Mouse (Mus musculus) hindbrain, embryonic 11.5 days (tissue): ENCODE results near the gene Hoga1. TPM values are rescaled to one million over a fixed set of nuclear protein-coding genes. Genes with fewer than 3 reads are reported as not detected.

Experiments
- ATAC-seq: fragments of 200-750 bp; cut with Nextera tagmentation; 2 replicates; pipeline ENCODE4 v1.8.0; 2017; ENCODE audit warnings: mild to moderate bottlenecking, moderate TSS enrichment, moderate library complexity; ENCODE audit not compliant: low FRiP score
- DNase-seq: peaks from one replicate; pipeline ENCODE4 v3.0.0-alpha.2; 2015; ENCODE audit warnings: low spot score
- H3K27ac ChIP-seq: fragments of 300-500 bp; sonication (generic); 2 replicates; pipeline ENCODE4 v1.5.1; 2014; ENCODE audit warnings: mild to moderate bottlenecking, low read depth, low read length
- H3K27me3 ChIP-seq: fragments of 300-500 bp; sonication (generic); 2 replicates; pipeline ENCODE4 v1.6.1; 2014; ENCODE audit warnings: mild to moderate bottlenecking, low read length, moderate library complexity, mixed read lengths; ENCODE audit not compliant: control insufficient read depth, insufficient read depth
- H3K36me3 ChIP-seq: fragments of 300-500 bp; sonication (generic); 2 replicates; pipeline ENCODE4 v1.6.1; 2014; ENCODE audit warnings: mild to moderate bottlenecking, low read length, moderate library complexity, mixed read lengths; ENCODE audit not compliant: control insufficient read depth, insufficient read depth
- H3K4me1 ChIP-seq: fragments of 300-500 bp; sonication (generic); replicated peaks from 2 replicates; pipeline ENCODE4 v1.6.1; 2014; ENCODE audit warnings: low read length, mixed read lengths; ENCODE audit not compliant: control insufficient read depth, insufficient read depth
- H3K4me2 ChIP-seq: fragments of 300-500 bp; sonication (generic); replicated peaks from 2 replicates; pipeline ENCODE4 v1.6.1; 2014; ENCODE audit warnings: mild to moderate bottlenecking, low read depth, low read length
- H3K4me3 ChIP-seq: fragments of 300-500 bp; sonication (generic); 2 replicates; pipeline ENCODE4 v1.5.1; 2014; ENCODE audit warnings: low read depth, low read length
- H3K9ac ChIP-seq: fragments of 300-500 bp; sonication (generic); 2 replicates; pipeline ENCODE4 v1.6.1; 2014; ENCODE audit warnings: low read depth, low read length
- H3K9me3 ChIP-seq: fragments of 300-500 bp; sonication (generic); 2 replicates; pipeline ENCODE4 v1.6.1; 2016; ENCODE audit warnings: low read length; ENCODE audit not compliant: control insufficient read depth
- WGBS: fragments of 180-500 bp; shearing (Covaris S2); extraction: QIAGEN DNeasy Blood & Tissue Kit; methylation state at CpG from one replicate; pipeline ENCODE4 v1.1.7; 2014; 5-methylcytosine and 5-hydroxymethylcytosine counted together
- polyA plus RNA-seq: library from polyadenylated mRNA; unstranded; fragments of >200 nt; fragmentation: Nextera tagmentation; extraction: Ambion mirVana; gene quantifications from 2 replicates; pipeline ENCODE4 v1.2.1, GENCODE M21; 2014

Gene Hoga1
- polyA plus RNA-seq, 1 experiment from 2014 or later, result 1.1 TPM

DNA sequence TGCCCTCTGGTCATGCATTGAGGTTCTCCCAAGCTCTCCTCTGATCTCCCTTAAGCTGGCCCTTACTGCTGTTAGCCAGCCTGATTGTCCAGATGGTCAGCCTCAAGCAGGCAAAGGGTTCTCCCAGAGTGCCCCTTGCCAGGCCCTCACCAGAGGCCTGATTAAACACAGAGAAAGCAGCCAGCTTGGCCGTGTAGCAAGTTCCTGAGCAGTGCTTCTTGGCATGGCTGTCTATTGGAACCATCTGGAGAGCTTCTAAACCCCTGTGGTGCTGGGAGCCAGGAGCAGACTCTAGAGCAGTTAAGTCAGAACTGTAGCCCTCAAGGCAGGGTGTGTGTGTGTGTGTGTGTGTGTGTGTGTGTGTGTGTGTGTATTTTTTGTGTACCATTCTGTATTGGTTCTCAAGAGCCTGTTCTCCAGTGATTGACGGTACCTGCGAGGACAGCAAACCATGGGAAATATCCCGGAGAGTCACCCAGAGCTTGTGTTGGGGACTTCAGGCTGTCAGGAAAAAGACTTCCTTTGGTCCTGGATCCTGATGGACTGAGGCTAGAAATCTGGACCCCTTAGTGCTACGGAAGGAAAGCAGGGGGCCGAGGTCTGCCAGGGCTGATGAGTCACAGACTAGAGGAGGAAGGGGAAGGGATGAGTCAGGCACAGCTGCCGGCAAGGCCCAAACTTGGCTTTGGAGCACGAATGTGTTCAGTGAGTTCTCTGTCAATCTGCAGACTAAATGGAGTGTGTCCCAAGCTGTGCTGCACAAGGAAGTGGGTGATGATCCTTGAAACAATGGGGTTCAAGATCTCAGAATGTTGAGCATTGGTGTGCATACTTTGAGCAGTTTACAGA is 27.8 kb upstream of the Hoga1 start:
- H3K27ac ChIP-seq, result peak overlapping the region; percentile 11; the same call in 1 of the 2 replicates
- no peaks in the 10 kb centered on the region for H3K4me1 ChIP-seq
- 72% methylated on average over 8 of the region's 8 CpGs for WGBS

DNA sequence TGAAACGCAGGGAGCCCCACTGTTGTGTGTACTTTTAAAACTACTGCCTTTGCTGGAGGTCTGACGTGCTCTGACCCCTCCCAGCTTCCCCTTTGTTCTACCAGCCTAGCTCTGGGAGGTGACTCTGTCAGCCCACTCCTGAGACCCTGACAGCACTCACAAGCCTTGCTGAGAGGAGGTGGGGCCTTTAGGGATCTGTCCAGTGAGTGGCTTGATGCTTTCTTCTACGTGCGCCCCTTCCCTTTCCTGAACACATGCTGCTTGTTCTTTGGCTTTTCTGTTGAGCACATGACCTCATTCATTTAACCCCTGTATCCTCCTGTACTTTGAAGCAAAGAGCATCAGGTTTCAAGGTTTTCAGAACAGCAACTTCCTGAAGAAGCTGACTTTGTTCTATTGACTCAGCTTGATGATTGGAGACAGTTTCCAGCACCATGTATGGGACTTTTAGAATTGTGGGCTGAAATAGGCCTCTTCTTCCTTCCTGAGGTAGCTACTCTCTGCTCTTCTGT is 26.3 kb upstream of the Hoga1 start:
- Histone ChIP-seq H3K4me2 (no peak overlapping the region), H3K9me3 (no peaks in the 10 kb centered on the region), H3K4me3 (no peak overlapping the region), H3K36me3 (no peaks in the 10 kb centered on the region), H3K27ac (no peak overlapping the region), H3K27me3 (no peaks in the 10 kb centered on the region), H3K4me1 (no peaks in the 10 kb centered on the region), H3K9ac (no peak overlapping the region)
- DNase-seq, result no peak
- WGBS, result 35% methylated on average over 4 of the region's 4 CpGs
- no peak for ATAC-seq

More for the DNA sequence above, 27.8 kb upstream of the Hoga1 start:
- Histone ChIP-seq H3K36me3 (no peaks in the 10 kb centered on the region), H3K4me2 (no peak overlapping the region), H3K27me3 (no peaks in the 10 kb centered on the region), H3K9ac (no peak overlapping the region), H3K9me3 (no peaks in the 10 kb centered on the region), H3K4me3 (no peak overlapping the region)
- no peak for DNase-seq
- ATAC-seq, result no peak

DNA sequence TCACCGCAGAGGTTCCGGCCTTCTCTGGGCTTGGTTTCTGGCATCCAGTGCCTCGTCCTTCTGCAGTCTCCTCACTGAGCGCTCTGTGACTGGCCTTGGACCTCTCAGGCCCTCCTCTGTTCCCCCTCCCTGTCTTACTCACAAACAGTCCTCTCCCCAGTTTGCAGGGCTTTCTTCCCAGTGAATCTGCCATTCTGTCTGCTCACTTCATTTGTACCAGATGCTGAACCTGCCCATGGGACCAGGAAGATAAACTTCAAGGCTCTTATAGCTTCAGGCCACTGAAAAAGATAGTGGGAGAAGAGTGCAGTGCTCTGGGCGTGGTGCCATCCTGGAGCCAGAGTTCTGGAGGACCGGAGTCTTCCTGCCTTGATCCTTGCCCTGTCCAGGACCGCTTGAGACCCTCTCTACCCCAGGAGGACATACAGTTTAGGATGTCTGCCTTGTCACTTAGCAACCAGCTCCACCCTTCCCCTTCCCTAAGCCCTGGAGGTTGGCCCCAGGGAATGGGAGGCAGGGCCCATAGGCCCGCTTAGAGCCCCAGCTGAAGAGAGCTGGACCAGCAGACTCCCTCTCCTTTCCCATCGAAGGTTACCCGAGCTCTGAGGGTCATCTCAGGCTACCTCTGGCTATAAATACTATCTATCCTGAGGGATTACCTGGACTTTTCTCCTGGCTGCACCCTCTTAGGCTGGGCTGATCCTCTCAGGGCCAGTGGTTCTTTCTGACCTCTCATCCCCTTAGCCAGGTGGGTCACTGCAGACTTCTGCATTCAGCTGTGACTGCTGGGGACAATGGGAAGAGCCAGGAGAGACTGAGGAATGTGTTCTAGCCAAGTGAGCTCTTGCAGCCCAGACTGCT is 23.5 kb upstream of the Hoga1 start:
- DNase-seq, result no peak
- H3K4me1 ChIP-seq, result no peaks in the 10 kb centered on the region
- no peaks in the 10 kb centered on the region for H3K36me3 ChIP-seq
- no peaks in the 10 kb centered on the region for H3K27me3 ChIP-seq
- H3K4me2 ChIP-seq, result no peak overlapping the region
- 62% methylated on average over 10 of the region's 10 CpGs for WGBS
- ATAC-seq, result no peak
- no peak overlapping the region for H3K4me3 ChIP-seq
- no peaks in the 10 kb centered on the region for H3K9me3 ChIP-seq
- no peak overlapping the region for H3K9ac ChIP-seq
- H3K27ac ChIP-seq, result no peak overlapping the region

DNA sequence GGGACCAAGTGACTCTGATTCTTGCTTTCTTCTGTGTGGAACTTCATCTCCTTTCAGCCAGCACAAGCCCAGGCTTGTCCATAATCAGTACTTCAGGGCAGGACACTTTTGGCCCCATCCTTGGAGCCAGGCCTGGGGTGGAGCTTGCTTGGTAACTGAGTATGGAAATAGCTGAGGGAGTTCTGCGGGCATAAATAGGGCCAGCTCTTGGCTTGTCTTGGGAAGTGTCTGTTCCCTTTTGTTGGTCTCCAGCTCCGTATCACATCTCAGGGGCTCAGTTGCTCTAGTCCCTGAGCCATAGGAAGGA is 22.9 kb upstream of the Hoga1 start:
- no peaks in the 10 kb centered on the region for H3K9me3 ChIP-seq
- no peaks in the 10 kb centered on the region for H3K4me1 ChIP-seq
- no peaks in the 10 kb centered on the region for H3K36me3 ChIP-seq
- H3K9ac ChIP-seq, result no peak overlapping the region
- no peak for DNase-seq
- H3K27ac ChIP-seq, result no peak overlapping the region
- ATAC-seq, result no peak
- no peak overlapping the region for H3K4me2 ChIP-seq
- WGBS, result 91% methylated on average over 2 of the region's 2 CpGs
- no peak overlapping the region for H3K4me3 ChIP-seq
- no peaks in the 10 kb centered on the region for H3K27me3 ChIP-seq

DNA sequence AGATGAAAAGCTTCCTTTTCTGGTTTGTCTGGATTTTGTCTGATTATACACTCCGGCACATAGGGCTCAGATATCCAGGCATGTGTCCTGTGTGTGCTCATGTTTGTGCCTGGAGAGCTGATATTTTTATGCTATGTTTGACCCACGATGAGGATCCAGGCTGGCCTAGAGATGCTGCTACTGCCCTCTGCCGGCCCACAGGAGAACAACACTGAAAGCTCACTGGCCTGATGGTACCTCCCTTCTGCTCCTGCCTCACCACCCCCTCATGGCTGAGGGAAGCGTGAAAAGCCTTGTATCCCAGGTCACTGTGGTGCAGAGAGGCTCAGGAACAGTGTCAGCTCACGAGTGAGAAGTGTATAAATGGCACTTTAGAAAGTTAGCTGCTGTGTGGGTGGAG is 19.3 kb upstream of the Hoga1 start:
- no peaks in the 10 kb centered on the region for H3K4me1 ChIP-seq
- ATAC-seq, result no peak; the same call in 1 of the 2 replicates
- DNase-seq, result peak; percentile 89
- no peaks in the 10 kb centered on the region for H3K36me3 ChIP-seq
- 6% methylated on average over 5 of the region's 5 CpGs for WGBS
- no peak overlapping the region for H3K9ac ChIP-seq
- no peak overlapping the region for H3K4me3 ChIP-seq
- H3K27me3 ChIP-seq, result no peaks in the 10 kb centered on the region
- no peaks in the 10 kb centered on the region for H3K9me3 ChIP-seq
- no peak overlapping the region for H3K4me2 ChIP-seq
- H3K27ac ChIP-seq, result no peak overlapping the region

DNA sequence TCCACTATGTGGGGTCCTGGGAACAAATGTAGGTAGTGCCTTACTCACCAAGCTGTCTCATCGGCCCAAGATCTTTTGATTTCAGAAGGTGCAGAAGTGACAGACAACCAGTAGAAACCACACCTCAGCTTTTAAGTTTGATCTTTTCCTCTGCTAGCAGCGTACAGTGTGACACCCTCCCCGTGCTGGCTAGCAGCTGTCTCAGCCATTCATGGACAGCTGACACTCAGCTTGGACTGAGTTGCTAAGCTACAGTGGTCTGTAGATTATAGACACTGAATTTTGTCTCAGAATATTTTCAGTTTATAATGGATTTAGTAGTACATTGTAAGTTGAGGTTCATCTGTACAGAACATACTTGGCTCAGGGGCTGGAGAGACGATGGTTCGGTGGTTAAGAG is 14.3 kb upstream of the Hoga1 start:
- no peaks in the 10 kb centered on the region; the same call in 1 of the 2 replicates for H3K4me1 ChIP-seq
- H3K36me3 ChIP-seq, result no peaks in the 10 kb centered on the region
- DNase-seq (no peak), ATAC-seq (no peak)
- no peak overlapping the region for H3K27ac ChIP-seq
- 79% methylated on average over 5 of the region's 5 CpGs for WGBS
- H3K9ac ChIP-seq, result no peak overlapping the region
- H3K4me3 ChIP-seq, result no peak overlapping the region
- H3K27me3 ChIP-seq, result no peaks in the 10 kb centered on the region
- H3K9me3 ChIP-seq, result no peaks in the 10 kb centered on the region
- H3K4me2 ChIP-seq, result no peak overlapping the region

DNA sequence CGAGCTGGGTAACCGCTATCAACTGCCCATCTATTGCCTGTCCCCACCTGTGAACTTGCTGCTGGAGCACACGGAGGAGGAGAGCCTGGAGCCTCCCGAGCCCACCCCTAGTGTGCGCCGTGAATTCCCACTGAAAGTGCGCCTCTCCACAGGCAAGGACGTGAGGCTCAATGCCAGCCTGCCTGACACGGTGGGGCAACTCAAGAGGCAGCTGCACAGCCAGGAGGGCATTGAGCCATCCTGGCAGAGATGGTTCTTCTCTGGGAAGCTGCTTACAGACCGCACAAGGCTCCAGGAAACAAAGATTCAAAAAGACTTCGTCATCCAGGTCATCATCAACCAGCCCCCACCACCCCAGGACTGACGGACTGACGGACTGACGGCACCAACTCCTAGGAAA is 11.8 kb upstream of the Hoga1 start:
- no peak for ATAC-seq
- no peak overlapping the region for H3K9ac ChIP-seq
- H3K27me3 ChIP-seq, result no peaks in the 10 kb centered on the region
- no peak overlapping the region for H3K4me2 ChIP-seq
- WGBS, result 81% methylated on average over 14 of the region's 14 CpGs
- no peak overlapping the region for H3K27ac ChIP-seq
- H3K9me3 ChIP-seq, result no peaks in the 10 kb centered on the region
- H3K36me3 ChIP-seq, result no peaks in the 10 kb centered on the region
- DNase-seq, result no peak
- H3K4me3 ChIP-seq, result no peak overlapping the region
- H3K4me1 ChIP-seq, result no peaks in the 10 kb centered on the region; the same call in 1 of the 2 replicates

DNA sequence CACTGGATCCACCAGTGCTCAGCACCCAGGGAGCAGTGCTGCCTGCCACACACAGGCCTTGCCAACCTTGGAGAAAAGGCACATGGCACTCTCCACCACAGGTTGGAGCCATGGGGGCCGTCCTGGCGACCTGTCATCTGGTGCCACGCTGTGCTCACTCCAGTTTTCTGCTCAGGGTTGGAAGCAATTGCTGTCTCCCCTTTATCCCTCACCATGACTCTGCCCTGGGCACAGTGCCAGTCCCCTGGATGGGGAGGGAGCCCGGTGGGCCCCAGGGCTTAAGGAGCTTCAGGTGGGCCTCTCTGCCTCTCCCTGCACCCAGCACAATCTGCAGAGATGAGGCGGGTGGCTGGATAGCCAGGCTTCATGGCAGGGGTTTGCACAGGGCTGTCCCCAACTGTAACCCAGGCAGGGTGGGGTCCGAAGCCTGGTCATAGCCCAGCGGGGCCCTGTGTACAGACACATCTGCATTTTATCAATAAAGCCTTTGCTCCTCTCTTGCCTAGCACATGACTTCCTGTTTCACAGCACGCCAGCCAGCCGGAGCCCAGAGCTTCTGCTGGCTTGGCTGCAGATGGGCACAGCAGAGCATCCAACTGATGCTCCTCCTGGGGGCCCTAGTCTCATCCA is 11.1 kb upstream of the Hoga1 start:
- H3K27ac ChIP-seq, result no peak overlapping the region
- H3K27me3 ChIP-seq, result no peaks in the 10 kb centered on the region
- H3K4me2 ChIP-seq, result no peak overlapping the region
- H3K36me3 ChIP-seq, result no peaks in the 10 kb centered on the region
- no peak overlapping the region for H3K4me3 ChIP-seq
- no peak overlapping the region for H3K9ac ChIP-seq
- ATAC-seq, result no peak
- no peak for DNase-seq
- H3K4me1 ChIP-seq, result no peaks in the 10 kb centered on the region; the same call in 1 of the 2 replicates
- H3K9me3 ChIP-seq, result no peaks in the 10 kb centered on the region
- WGBS, result 78% methylated on average over 8 of the region's 9 CpGs
